ENCODE assay signal across 12 mouse cellular contexts in the genomic region with DNA sequence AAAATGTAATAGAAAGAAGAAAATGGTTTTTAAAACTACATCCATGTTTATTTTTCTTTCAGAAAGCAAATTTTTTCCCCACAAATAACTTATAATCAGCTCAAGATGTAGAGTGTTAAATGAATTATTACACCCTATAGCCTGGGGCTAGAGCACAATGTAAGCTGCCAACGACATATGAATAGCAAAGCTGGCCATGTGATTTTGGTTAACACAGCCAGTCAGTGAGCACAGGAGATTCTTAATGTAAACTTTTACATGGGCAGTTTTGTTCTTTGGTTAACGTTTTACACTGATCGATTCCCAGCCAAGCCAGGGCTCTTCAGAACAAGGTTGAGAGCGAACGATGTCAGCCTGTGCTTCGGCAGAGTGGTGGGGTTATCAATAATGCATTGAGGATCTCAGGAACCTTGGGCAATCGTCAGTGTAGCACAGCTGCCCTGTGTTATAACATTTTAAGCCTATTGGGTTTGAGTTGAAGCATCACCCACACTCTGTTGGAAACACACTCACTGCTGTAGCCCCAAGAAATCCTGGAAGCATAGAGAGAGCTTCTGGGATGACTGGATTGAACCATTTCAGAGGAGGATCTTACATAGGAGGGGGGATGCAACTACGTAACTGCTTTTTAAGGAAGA.
DNase-seq lines count a peak whose midpoint lies in the region; ATAC-seq lines count a peak whose summit lies in the region.
"Had no signal": no experiment of that assay in that cellular context is flagged by ENCODE, and none has a peak within 500 bp of the region (broad histone marks: within the 10 kb centered on the region; RNA-seq: fewer than 3 reads in every experiment).

No protein-coding gene starts in this region.

- no peaks in the 10 kb centered on the region for H3K36me3 ChIP-seq in embryonic facial prominence, embryonic 15.5 days
- no peaks in the 10 kb centered on the region for H3K36me3 ChIP-seq in hindbrain, embryonic 16.5 days (ENCODE audit: control insufficient read depth, insufficient read depth, low read length)
- H3K36me3 ChIP-seq in heart, embryonic 12.5 days: no peaks in the 10 kb centered on the region
- H3K36me3 ChIP-seq: heart, embryonic 13.5 days; limb, embryonic 15.5 days had no signal

- peak; percentile 67 for DNase-seq in NIH3T3 (ENCODE audit: low read depth)
- peak; percentile 46 for DNase-seq in mesoderm, embryonic 11.5 days (ENCODE audit: low read depth, low spot score)
- DNase-seq in urinary bladder, postnatal 10 days (ENCODE audit: low spot score): no peak
- DNase-seq in cerebellum, adult 11 months: no peak
- no peak for DNase-seq in frontal cortex, postnatal 36 days (ENCODE audit: low spot score in 2 of 2)
- DNase-seq: thymus, postnatal 36 days had no signal

- H3K4me3 ChIP-seq in embryonic facial prominence, embryonic 15.5 days (replicated peaks): no peak overlapping the region
- no peak overlapping the region for H3K4me3 ChIP-seq in hindbrain, embryonic 16.5 days (ENCODE audit: low read length)
- no peak overlapping the region for H3K4me3 ChIP-seq in heart, embryonic 12.5 days
- H3K4me3 ChIP-seq: heart, embryonic 13.5 days; limb, embryonic 15.5 days had no signal

- ATAC-seq in embryonic facial prominence, embryonic 15.5 days (ENCODE audit: insufficient number of reproducible peaks, low FRiP score, low TSS enrichment, low read depth): no peak
- peak; percentile 52 for ATAC-seq in hindbrain, embryonic 16.5 days
- no peak for ATAC-seq in heart, embryonic 12.5 days (ENCODE audit: insufficient number of reproducible peaks, low FRiP score)
- ATAC-seq: activated CD4-positive, CD25-positive, alpha-beta regulatory T cell, adult 4 months had no signal

- H3K9me3 ChIP-seq in embryonic facial prominence, embryonic 15.5 days (replicated peaks): no peaks in the 10 kb centered on the region
- H3K9me3 ChIP-seq in hindbrain, embryonic 16.5 days (ENCODE audit: control insufficient read depth, low read length): no peaks in the 10 kb centered on the region
- no peaks in the 10 kb centered on the region for H3K9me3 ChIP-seq in heart, embryonic 12.5 days (replicated peaks)
- H3K9me3 ChIP-seq: heart, embryonic 13.5 days; limb, embryonic 15.5 days had no signal

- 44% methylated on average over 8 of the region's 8 CpGs for WGBS in embryonic facial prominence, embryonic 15.5 days
- 18% methylated on average over 8 of the region's 8 CpGs for WGBS in hindbrain, embryonic 16.5 days
- WGBS in heart, embryonic 12.5 days: 70% methylated on average over 8 of the region's 8 CpGs

- H3K4me1 ChIP-seq in embryonic facial prominence, embryonic 15.5 days: peaks cover 35% of the 10 kb centered on the region
- peaks cover 30% of the 10 kb centered on the region for H3K4me1 ChIP-seq in hindbrain, embryonic 16.5 days (ENCODE audit: control insufficient read depth, insufficient read depth, low read depth, low read length)
- peaks cover 16% of the 10 kb centered on the region for H3K4me1 ChIP-seq in heart, embryonic 12.5 days (replicated peaks)

- no peak overlapping the region for H3K9ac ChIP-seq in embryonic facial prominence, embryonic 15.5 days
- H3K9ac ChIP-seq in hindbrain, embryonic 16.5 days (ENCODE audit: low read depth, low read length): no peak overlapping the region
- no peak overlapping the region for H3K9ac ChIP-seq in heart, embryonic 12.5 days
- H3K9ac ChIP-seq: heart, embryonic 13.5 days; limb, embryonic 15.5 days had no signal

- H3K27me3 ChIP-seq in embryonic facial prominence, embryonic 15.5 days: no peaks in the 10 kb centered on the region
- no peaks in the 10 kb centered on the region for H3K27me3 ChIP-seq in hindbrain, embryonic 16.5 days (replicated peaks; ENCODE audit: control insufficient read depth, insufficient read depth, low read length)
- H3K27me3 ChIP-seq in heart, embryonic 12.5 days (replicated peaks): no peaks in the 10 kb centered on the region
- H3K27me3 ChIP-seq: heart, embryonic 13.5 days; limb, embryonic 15.5 days had no signal

- no peak overlapping the region for H3K4me2 ChIP-seq in embryonic facial prominence, embryonic 15.5 days (replicated peaks)
- H3K4me2 ChIP-seq in hindbrain, embryonic 16.5 days (ENCODE audit: low read length): peak overlapping the region; percentile 31
- H3K4me2 ChIP-seq in heart, embryonic 12.5 days: no peak overlapping the region
- H3K4me2 ChIP-seq: heart, embryonic 13.5 days; limb, embryonic 15.5 days had no signal

- peak overlapping the region; percentile 77 for H3K27ac ChIP-seq in embryonic facial prominence, embryonic 15.5 days (replicated peaks)
- peak overlapping the region; percentile 29; the same call in 1 of the 2 replicates for H3K27ac ChIP-seq in hindbrain, embryonic 16.5 days (ENCODE audit: low read depth, low read length)
- no peak overlapping the region for H3K27ac ChIP-seq in heart, embryonic 12.5 days (ENCODE audit: poor library complexity, severe bottlenecking)
- H3K27ac ChIP-seq: heart, embryonic 13.5 days; limb, embryonic 15.5 days had no signal

Comparison
In these comparisons a context has a peak if more than half of its experiments do, and no peak if none do; other contexts are left out.
1. DNase-seq: peak in NIH3T3 (single experiment) and mesoderm, embryonic 11.5 days (single experiment); none in urinary bladder, postnatal 10 days (single experiment), cerebellum, adult 11 months (single experiment) and frontal cortex, postnatal 36 days (0 of 2).